Mouse (Mus musculus): Measurements from ENCODE around the gene Ralgds. TPM values are rescaled to one million over a fixed set of nuclear protein-coding genes. Genes with fewer than 3 reads are reported as not detected.
"Not testable (repeated sequence)": the region's sequence is repeated elsewhere in the genome, so short reads cannot be mapped to it uniquely, and the experiment has no call there.

Gene Ralgds
- total and polyA plus RNA-seq, 2 experiments from 2014 or later: 76.8 to 197 TPM

DNA sequence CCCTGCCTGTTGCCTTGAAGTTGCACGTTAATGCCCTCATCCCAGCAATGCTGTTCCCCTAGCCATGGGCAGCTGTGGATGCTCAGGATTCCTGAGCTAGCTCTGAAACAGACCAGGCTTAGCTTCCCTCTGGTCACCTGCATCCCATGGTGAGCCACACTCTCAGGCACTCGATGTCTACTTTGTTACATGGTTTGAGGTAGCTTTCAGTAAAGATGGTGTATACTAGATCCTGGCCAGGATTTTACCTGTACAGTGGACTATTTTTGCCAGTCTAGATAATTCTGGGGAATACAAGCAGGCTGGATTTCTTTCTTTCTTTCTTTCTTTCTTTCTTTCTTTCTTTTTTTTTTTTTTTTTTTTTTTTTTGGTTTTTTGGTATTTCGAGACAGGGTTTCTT is 7.1 kb upstream of the Ralgds start, which contains the start of gene Gm10134:
Gm10134 (plus strand) TSS at position 301 of the 400 bp plus-strand sequence.
- Histone ChIP-seq H3K36me3 (ENCODE audit: insufficient read depth) (no peaks in the 10 kb centered on the region), H3K27me3 (ENCODE audit: insufficient read depth, low read length) (no peaks in the 10 kb centered on the region; the same call in 1 of the 2 replicates), H3K4me1 (ENCODE audit: insufficient read depth) (no peaks in the 10 kb centered on the region), H3K4me3 (ENCODE audit: low read depth, low read length) (no peak within 1 kb of the TSS), H3K9ac (no peak within 1 kb of the TSS), H3K4me2 (ENCODE audit: low read depth) (no peak within 1 kb of the TSS), H3K27ac (ENCODE audit: low read depth, low read length) (no peak within 1 kb of the TSS), H3K9me3 (ENCODE audit: low read length) (no peaks in the 10 kb centered on the region)
- ATAC-seq (no peak), DNase-seq (no peak)
- no peak for TF ChIP-seq CTCF (IDR thresholded peaks at IDR 0.05; ENCODE audit: low read depth)
- WGBS: 81% methylated on average over 3 of the region's 3 CpGs

DNA sequence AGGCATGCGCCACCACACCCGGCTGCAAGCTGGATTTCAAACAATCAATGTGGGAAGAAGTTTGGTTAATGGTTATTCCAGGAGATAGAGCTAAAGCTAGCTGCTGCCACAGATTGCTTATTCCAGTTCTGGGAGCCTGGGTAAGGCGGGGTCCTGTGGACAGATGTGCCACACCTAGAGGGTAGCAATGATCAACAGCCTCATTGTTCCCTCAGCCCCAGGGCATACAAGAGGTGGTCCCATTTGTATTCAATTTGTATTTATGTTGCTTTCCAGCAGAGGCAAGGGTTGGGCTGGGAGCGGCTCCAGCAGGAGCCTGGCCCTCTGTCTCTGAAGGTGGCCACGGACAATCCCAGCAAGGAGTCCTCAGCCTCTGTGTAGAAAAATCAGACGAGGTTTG is 6.6 kb upstream of the Ralgds start:
- DNase-seq (no peak), ATAC-seq (no peak)
- no peak overlapping the region for H3K4me3 ChIP-seq (ENCODE audit: low read depth, low read length)
- H3K36me3 ChIP-seq (ENCODE audit: insufficient read depth): no peaks in the 10 kb centered on the region
- H3K9ac ChIP-seq: no peak overlapping the region
- H3K4me2 ChIP-seq (ENCODE audit: low read depth): no peak overlapping the region
- H3K9me3 ChIP-seq (ENCODE audit: low read length): no peaks in the 10 kb centered on the region
- H3K27ac ChIP-seq (ENCODE audit: low read depth, low read length): no peak overlapping the region
- WGBS: 87% methylated on average over 6 of the region's 6 CpGs
- no peaks in the 10 kb centered on the region; the same call in 1 of the 2 replicates for H3K27me3 ChIP-seq (ENCODE audit: insufficient read depth, low read length)
- TF ChIP-seq CTCF (IDR thresholded peaks at IDR 0.05; ENCODE audit: low read depth): no peak
- H3K4me1 ChIP-seq (ENCODE audit: insufficient read depth): no peaks in the 10 kb centered on the region

DNA sequence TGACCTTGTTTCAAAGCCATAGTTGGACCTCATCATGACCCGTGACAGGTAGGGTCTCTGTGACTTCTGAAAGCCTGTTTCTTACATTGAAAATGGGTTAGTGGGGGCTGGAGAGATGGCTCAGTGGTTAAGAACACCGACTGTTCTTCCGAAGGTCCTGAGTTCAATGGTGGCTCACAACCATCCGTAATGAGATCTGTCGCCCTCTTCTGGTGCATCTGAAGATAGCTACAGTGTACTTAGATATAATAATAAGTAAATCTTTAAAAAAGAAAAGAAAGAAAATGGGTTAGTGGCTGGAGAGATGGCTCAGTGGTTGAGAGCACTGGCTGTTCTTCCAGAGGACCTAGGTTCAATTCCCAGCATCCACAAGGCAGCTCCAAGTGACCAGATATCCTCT is 1.3 kb upstream of the Ralgds start:
- not testable (repeated sequence) for H3K4me3 ChIP-seq (ENCODE audit: low read depth, low read length); DNase-seq; H3K9me3 ChIP-seq (ENCODE audit: low read length); H3K9ac ChIP-seq; ATAC-seq; H3K27me3 ChIP-seq (ENCODE audit: insufficient read depth, low read length); H3K36me3 ChIP-seq (ENCODE audit: insufficient read depth); H3K4me2 ChIP-seq (ENCODE audit: low read depth); H3K27ac ChIP-seq (ENCODE audit: low read depth, low read length)
- peaks cover 19% of the 10 kb centered on the region for H3K4me1 ChIP-seq (ENCODE audit: insufficient read depth)
- TF ChIP-seq CTCF (IDR thresholded peaks at IDR 0.05; ENCODE audit: low read depth): peak; percentile 53
- WGBS: 59% methylated on average over 5 of the region's 5 CpGs

DNA sequence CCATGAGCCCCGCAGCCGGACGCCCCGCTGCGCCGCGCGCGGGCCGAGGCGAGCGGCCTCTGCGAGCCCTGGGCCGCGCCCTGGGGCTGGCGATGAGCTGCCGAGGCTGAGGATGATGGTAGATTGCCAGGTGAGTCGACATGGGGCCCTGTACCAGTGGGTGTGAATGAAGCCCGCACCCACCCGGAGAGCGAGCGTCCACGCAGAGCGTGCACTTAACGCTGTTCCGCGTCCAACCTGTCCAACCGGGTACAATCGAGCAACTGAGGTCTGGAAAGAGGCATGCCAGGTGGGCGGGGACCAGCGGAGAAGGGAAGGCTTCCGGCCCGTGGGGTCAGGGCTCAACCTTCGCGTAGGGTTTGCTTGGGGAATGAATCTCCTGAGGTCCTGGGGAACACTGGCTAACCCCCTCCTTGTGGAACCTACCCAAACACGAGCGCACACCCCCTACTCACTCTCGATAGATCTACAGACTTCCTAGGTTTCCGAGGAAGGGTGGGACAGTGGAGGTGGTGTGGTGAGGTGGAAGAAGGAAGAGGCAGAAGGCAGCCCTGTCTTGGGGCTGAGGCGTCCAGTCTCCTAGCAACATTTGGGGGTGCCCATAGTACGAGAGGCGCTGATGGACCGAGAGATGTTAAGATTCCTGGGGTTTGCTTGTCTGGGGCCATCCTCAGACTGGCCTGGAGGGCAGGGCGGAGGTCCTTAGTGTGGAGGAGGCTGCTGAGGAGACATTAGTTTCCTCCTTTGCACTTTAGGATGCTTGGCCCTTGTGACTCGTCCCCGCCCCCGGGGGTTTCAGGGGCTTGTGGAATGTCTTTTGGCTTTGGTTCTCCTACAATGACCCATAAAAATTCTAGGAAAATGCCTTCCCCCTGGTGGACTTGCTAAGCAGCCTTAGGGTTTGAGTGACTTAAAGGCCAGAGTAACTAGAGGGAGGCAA is 776 bp downstream of the Ralgds start:
- DNase-seq (peak; percentile 67), ATAC-seq (peak; percentile 26)
- Histone ChIP-seq H3K4me1 (ENCODE audit: insufficient read depth) (peaks cover 35% of the 10 kb centered on the region), H3K4me2 (ENCODE audit: low read depth) (peak overlapping the region; percentile 66), H3K9ac (peak overlapping the region; percentile 95), H3K4me3 (ENCODE audit: low read depth, low read length) (peak overlapping the region; percentile 50), H3K27ac (ENCODE audit: low read depth, low read length) (peak overlapping the region; percentile 89), H3K27me3 (ENCODE audit: insufficient read depth, low read length) (no peaks in the 10 kb centered on the region; the same call in 1 of the 2 replicates), H3K9me3 (ENCODE audit: low read length) (no peaks in the 10 kb centered on the region), H3K36me3 (ENCODE audit: insufficient read depth) (no peaks in the 10 kb centered on the region)
- 5% methylated on average over 47 of the region's 47 CpGs for WGBS
- TF ChIP-seq CTCF (IDR thresholded peaks at IDR 0.05; ENCODE audit: low read depth): no peak

DNA sequence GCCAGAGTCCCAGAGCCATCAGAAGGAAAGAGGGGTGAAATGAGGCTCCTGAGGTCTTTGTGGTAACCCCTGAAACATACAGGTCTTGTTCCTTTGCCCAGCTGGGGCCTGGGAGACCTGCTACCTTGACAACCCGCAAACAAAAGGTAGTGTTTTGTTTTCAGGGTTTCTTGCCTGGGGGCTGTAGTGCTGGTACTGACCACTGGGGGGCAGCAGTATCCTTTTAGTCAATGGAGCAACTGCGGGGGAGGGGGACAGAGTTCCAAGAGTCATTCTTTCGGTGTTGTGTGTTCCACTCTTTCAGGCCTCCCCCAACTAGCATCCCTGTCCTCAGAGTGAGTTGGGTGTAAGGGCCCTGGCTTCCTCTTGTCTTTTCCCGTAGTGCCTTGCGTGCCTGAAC is 1.6 kb downstream of the Ralgds start:
- no peaks in the 10 kb centered on the region for H3K36me3 ChIP-seq (ENCODE audit: insufficient read depth)
- no peak for ATAC-seq
- H3K27ac ChIP-seq (ENCODE audit: low read depth, low read length): peak overlapping the region; percentile 89
- DNase-seq: peak; percentile 89
- no peaks in the 10 kb centered on the region for H3K27me3 ChIP-seq (ENCODE audit: insufficient read depth, low read length)
- TF ChIP-seq CTCF (IDR thresholded peaks at IDR 0.05; ENCODE audit: low read depth): peak; percentile 94
- H3K9me3 ChIP-seq (ENCODE audit: low read length): no peaks in the 10 kb centered on the region
- H3K4me3 ChIP-seq (ENCODE audit: low read depth, low read length): peak overlapping the region; percentile 50
- 16% methylated on average over 5 of the region's 5 CpGs for WGBS
- peak overlapping the region; percentile 95 for H3K9ac ChIP-seq
- H3K4me1 ChIP-seq (ENCODE audit: insufficient read depth): peaks cover 36% of the 10 kb centered on the region
- H3K4me2 ChIP-seq (ENCODE audit: low read depth): peak overlapping the region; percentile 66

DNA sequence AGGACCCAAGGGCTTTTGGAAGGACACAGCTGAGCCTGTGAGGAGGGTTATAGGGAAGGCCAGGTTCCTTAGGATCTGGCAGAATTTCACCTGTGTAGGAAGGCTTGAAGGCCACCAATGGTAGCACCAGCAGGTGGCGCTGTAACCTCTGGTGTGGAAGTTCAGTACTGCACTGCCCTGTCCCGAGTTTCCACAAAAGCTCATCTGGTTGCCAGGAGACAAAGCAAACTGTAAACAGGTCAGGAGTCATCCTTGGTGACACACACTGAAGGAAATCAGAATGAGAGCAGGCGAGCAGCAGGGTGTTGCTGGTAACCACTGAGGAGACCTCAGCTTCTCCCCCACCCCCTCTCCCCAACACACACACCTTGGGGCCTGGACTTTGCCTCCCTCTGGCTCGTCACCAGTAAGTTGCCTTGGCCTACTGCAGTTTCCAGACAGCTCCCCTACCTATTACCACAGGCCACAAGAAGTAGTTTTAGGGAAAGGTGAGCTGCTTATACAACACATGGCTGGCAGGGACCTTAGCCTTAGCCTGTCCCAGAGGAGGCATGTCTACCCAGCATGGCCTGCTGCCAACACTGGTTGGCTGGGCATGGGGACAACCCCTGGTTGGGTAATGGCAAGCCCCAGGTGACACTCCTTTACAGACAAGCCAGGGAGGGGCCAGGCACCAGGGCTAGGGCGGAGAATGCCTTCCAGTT is 4.4 kb downstream of the Ralgds start:
- TF ChIP-seq CTCF (IDR thresholded peaks at IDR 0.05; ENCODE audit: low read depth): peak; percentile 80
- peaks cover 44% of the 10 kb centered on the region for H3K4me1 ChIP-seq (ENCODE audit: insufficient read depth)
- H3K27ac ChIP-seq (ENCODE audit: low read depth, low read length): peak overlapping the region; percentile 71
- H3K36me3 ChIP-seq (ENCODE audit: insufficient read depth): peaks cover 5% of the 10 kb centered on the region; the same call in 1 of the 2 replicates
- WGBS: 44% methylated on average over 5 of the region's 5 CpGs
- no peaks in the 10 kb centered on the region for H3K9me3 ChIP-seq (ENCODE audit: low read length)
- DNase-seq (peak; percentile 51), ATAC-seq (no peak)
- H3K9ac ChIP-seq: no peak overlapping the region
- H3K27me3 ChIP-seq (ENCODE audit: insufficient read depth, low read length): no peaks in the 10 kb centered on the region
- peak overlapping the region; percentile 32; the same call in 1 of the 2 replicates for H3K4me2 ChIP-seq (ENCODE audit: low read depth)
- H3K4me3 ChIP-seq (ENCODE audit: low read depth, low read length): no peak overlapping the region
